Mouse (Mus musculus): ENCODE results near the gene Bin2. TPM values are rescaled to one million over a fixed set of nuclear protein-coding genes. Genes with fewer than 3 reads are reported as not detected.
A peak's percentile ranks its signal among the peaks of the same experiment; 100 is the strongest.

Bin2 gene
- polyA plus RNA-seq, 2 experiments = 2.3 to 4.7 TPM

DNA sequence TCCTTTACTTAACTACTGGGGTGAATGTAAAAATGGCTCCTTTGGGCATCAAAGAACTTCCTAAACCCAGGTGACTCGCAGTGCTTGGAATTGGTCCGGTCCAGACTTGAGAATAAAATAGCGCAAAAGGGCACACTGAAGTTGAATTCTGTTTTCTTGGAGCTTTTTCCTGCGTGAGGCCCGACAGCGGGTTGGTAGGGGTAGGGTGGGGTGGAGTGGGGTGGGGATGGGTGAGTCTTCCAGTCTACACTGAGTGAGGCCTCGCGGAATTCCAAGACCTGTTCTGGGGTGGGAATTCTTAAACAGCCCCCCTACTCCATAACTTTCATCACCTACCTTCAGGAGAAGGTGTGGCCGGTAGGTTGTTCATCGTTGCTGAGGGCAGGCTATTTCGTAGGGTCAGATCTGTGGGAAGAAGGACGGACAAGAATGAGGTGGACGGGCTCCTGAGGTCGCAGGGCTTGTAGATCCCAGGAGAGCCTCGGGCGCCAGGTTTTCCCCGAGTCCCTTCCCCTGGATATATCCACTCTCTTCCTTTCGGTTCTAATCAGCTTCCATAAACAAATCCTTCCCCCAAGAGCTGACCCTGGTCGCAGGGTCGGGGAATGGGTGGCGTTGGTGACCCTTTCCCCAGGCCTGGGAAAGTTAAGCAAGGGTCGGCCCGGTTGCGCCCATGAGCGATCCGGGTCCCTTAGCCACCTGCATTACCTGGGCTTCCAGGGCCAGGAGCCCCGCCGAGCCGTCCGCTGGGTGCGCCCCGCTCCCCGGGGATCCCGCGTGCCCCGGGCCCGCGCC lies 33.3 kb downstream of the Bin2 start:
- no peak for TF ChIP-seq POLR2A (IDR thresholded peaks at IDR 0.05; ENCODE audit: borderline replicate concordance, extremely low read depth, insufficient read depth, insufficient read length)
- 4% methylated on average over 30 of the region's 38 CpGs for WGBS
- Histone ChIP-seq H3K36me3 (ENCODE audit: control insufficient read depth, insufficient read depth, low read length) (no peaks in the 10 kb centered on the region), H3K27me3 (ENCODE audit: control insufficient read depth, insufficient read depth, low read length) (peaks cover 41% of the 10 kb centered on the region), H3K4me1 (ENCODE audit: control insufficient read depth, insufficient read depth, low read length) (peaks cover 14% of the 10 kb centered on the region), H3K27ac (replicated peaks; ENCODE audit: low read depth, low read length) (no peak overlapping the region), H3K4me2 (replicated peaks; ENCODE audit: low read depth, low read length, severe bottlenecking) (peak overlapping the region; percentile 98), H3K9me3 (ENCODE audit: control insufficient read depth, low read length) (no peaks in the 10 kb centered on the region), H3K9ac (ENCODE audit: low read depth, low read length, severe bottlenecking) (peak overlapping the region; percentile 49), H3K4me3 (replicated peaks; ENCODE audit: low read length) (peak overlapping the region; percentile 55)
- no peak for ATAC-seq (ENCODE audit: low FRiP score, low read depth)
- DNase-seq (ENCODE audit: low spot score) = no peak

- Histone ChIP-seq H3K27me3 (ENCODE audit: control insufficient read depth, insufficient read depth, low read length) (peaks cover 41% of the 10 kb centered on the region), H3K4me1 (ENCODE audit: control insufficient read depth, insufficient read depth, low read length) (peaks cover 14% of the 10 kb centered on the region), H3K4me3 (replicated peaks; ENCODE audit: low read length) (no peak overlapping the region; the same call in 1 of the 2 replicates), H3K4me2 (replicated peaks; ENCODE audit: low read depth, low read length, severe bottlenecking) (no peak overlapping the region), H3K9ac (ENCODE audit: low read depth, low read length, severe bottlenecking) (no peak overlapping the region), H3K9me3 (ENCODE audit: control insufficient read depth, low read length) (no peaks in the 10 kb centered on the region), H3K36me3 (ENCODE audit: control insufficient read depth, insufficient read depth, low read length) (no peaks in the 10 kb centered on the region), H3K27ac (replicated peaks; ENCODE audit: low read depth, low read length) (no peak overlapping the region)
- DNase-seq (ENCODE audit: low spot score) (no peak), ATAC-seq (ENCODE audit: low FRiP score, low read depth) (no peak)
- TF ChIP-seq POLR2A (IDR thresholded peaks at IDR 0.05; ENCODE audit: borderline replicate concordance, extremely low read depth, insufficient read depth, insufficient read length) = no peak
- WGBS = 8% methylated on average over 9 of the region's 9 CpGs
Measured at GRCm38 (mm10) chr15:100635239-100635638, 34.1 kb downstream of the Bin2 start.

- ATAC-seq (ENCODE audit: low FRiP score, low read depth) (no peak), DNase-seq (ENCODE audit: low spot score) (no peak)
- no peak for TF ChIP-seq POLR2A (IDR thresholded peaks at IDR 0.05; ENCODE audit: borderline replicate concordance, extremely low read depth, insufficient read depth, insufficient read length)
- H3K27me3 ChIP-seq (ENCODE audit: control insufficient read depth, insufficient read depth, low read length) = peaks cover 40% of the 10 kb centered on the region
- no peak overlapping the region for H3K9ac ChIP-seq (ENCODE audit: low read depth, low read length, severe bottlenecking)
- H3K4me3 ChIP-seq (replicated peaks; ENCODE audit: low read length) = no peak overlapping the region
- H3K4me1 ChIP-seq (ENCODE audit: control insufficient read depth, insufficient read depth, low read length) = peaks cover 14% of the 10 kb centered on the region
- H3K9me3 ChIP-seq (ENCODE audit: control insufficient read depth, low read length) = no peaks in the 10 kb centered on the region
- H3K36me3 ChIP-seq (ENCODE audit: control insufficient read depth, insufficient read depth, low read length) = no peaks in the 10 kb centered on the region
- WGBS = 76% methylated on average over 10 of the region's 10 CpGs
- H3K4me2 ChIP-seq (replicated peaks; ENCODE audit: low read depth, low read length, severe bottlenecking) = no peak overlapping the region
- no peak overlapping the region for H3K27ac ChIP-seq (replicated peaks; ENCODE audit: low read depth, low read length)
Measured at GRCm38 (mm10) chr15:100633341-100633740, 36.0 kb downstream of the Bin2 start.

DNA sequence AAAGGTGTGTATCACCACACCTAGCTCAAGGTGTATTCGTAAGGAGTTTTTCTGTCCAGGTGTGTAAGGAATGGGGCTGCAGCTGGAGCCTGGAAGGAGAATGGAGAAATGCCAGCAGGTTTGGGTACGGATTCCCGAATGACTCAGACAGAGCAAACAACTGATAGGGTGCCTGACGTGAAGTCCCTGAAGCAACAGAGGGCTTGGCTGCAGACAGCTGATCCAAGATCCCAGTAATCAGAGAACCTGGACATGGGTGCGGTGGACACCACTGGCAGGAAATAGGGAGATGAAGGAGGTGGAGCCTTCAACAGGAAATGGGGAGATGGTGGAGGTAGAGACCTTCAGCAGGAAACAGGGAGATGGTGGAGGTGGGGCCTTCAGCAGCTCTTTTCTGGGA lies 37.0 kb downstream of the Bin2 start:
- 87% methylated on average over 5 of the region's 5 CpGs for WGBS
- ATAC-seq (ENCODE audit: low FRiP score, low read depth) (no peak), DNase-seq (ENCODE audit: low spot score) (no peak)
- H3K27me3 ChIP-seq (ENCODE audit: control insufficient read depth, insufficient read depth, low read length) = peaks cover 32% of the 10 kb centered on the region
- no peak overlapping the region for H3K27ac ChIP-seq (replicated peaks; ENCODE audit: low read depth, low read length)
- no peak overlapping the region for H3K4me2 ChIP-seq (replicated peaks; ENCODE audit: low read depth, low read length, severe bottlenecking)
- H3K9me3 ChIP-seq (ENCODE audit: control insufficient read depth, low read length) = no peaks in the 10 kb centered on the region
- no peak for TF ChIP-seq POLR2A (IDR thresholded peaks at IDR 0.05; ENCODE audit: borderline replicate concordance, extremely low read depth, insufficient read depth, insufficient read length)
- no peak overlapping the region for H3K4me3 ChIP-seq (replicated peaks; ENCODE audit: low read length)
- peaks cover 21% of the 10 kb centered on the region for H3K4me1 ChIP-seq (ENCODE audit: control insufficient read depth, insufficient read depth, low read length)
- H3K9ac ChIP-seq (ENCODE audit: low read depth, low read length, severe bottlenecking) = no peak overlapping the region
- H3K36me3 ChIP-seq (ENCODE audit: control insufficient read depth, insufficient read depth, low read length) = no peaks in the 10 kb centered on the region

DNA sequence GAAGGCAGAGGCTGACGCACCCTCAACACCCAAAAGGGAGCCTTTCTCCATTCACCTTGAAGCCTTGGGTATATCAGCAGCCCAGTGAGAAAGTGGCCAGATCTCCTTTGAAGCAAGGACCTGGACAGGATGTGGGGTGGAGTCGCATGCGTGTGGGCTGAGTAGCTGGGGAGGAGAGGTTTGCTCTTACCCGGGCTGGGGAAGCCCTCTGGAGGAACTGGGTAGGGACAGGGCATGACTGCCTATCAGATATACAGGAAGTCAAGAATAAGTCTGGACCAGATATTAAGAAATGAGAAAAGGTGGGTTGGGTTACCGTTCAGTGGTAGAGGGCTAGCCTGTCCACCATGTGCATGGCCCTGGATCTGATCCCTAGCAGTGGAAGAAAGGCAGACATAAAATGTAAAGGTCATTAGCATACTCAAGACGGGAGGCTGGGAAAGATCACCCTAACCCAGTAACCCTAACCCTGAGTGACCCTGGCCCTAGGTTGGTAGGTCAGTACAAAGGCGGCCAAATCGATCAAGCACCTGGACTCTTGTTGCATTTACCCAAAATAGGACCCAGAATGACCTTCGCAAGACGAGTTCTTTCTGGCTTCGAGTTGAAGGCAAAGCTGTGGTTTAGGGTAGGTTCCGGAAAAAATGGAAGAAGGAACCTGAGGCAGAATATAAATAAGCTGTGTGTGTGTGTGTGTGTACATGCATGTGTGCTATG lies 37.7 kb downstream of the Bin2 start:
- Histone ChIP-seq H3K4me2 (replicated peaks; ENCODE audit: low read depth, low read length, severe bottlenecking) (no peak overlapping the region), H3K9ac (ENCODE audit: low read depth, low read length, severe bottlenecking) (no peak overlapping the region), H3K4me1 (ENCODE audit: control insufficient read depth, insufficient read depth, low read length) (peaks cover 15% of the 10 kb centered on the region; the same call in 1 of the 2 replicates), H3K27ac (replicated peaks; ENCODE audit: low read depth, low read length) (no peak overlapping the region), H3K36me3 (ENCODE audit: control insufficient read depth, insufficient read depth, low read length) (no peaks in the 10 kb centered on the region), H3K4me3 (replicated peaks; ENCODE audit: low read length) (no peak overlapping the region), H3K27me3 (ENCODE audit: control insufficient read depth, insufficient read depth, low read length) (peaks cover 24% of the 10 kb centered on the region), H3K9me3 (ENCODE audit: control insufficient read depth, low read length) (no peaks in the 10 kb centered on the region)
- TF ChIP-seq POLR2A (IDR thresholded peaks at IDR 0.05; ENCODE audit: borderline replicate concordance, extremely low read depth, insufficient read depth, insufficient read length) = no peak
- ATAC-seq (ENCODE audit: low FRiP score, low read depth) = no peak
- WGBS = 80% methylated on average over 12 of the region's 12 CpGs
- DNase-seq (ENCODE audit: low spot score) = no peak

Measured in limb, embryonic 14.5 days (tissue).